Mouse (Mus musculus) liver, embryonic 12.5 days (tissue): ENCODE results near the gene Boc. TPM values are rescaled to one million over a fixed set of nuclear protein-coding genes. Genes with fewer than 3 reads are reported as not detected.
A peak's percentile ranks its signal among the peaks of the same experiment; 100 is the strongest.

ENCODE experiments used
- ATAC-seq: fragments of 200-750 bp; cut with Nextera tagmentation; 2 replicates; pipeline ENCODE4 v1.8.0; 2017; ENCODE audit warnings: moderate number of reproducible peaks, mild to moderate bottlenecking, moderate library complexity
- H3K27ac ChIP-seq: fragments of 300-500 bp; sonication (generic); 2 replicates; pipeline ENCODE4 v1.5.1; 2016; ENCODE audit warnings: mild to moderate bottlenecking
- H3K27me3 ChIP-seq: fragments of 300-500 bp; sonication (generic); replicated peaks from 2 replicates; pipeline ENCODE4 v1.6.1; 2016; ENCODE audit warnings: mild to moderate bottlenecking, moderate library complexity
- H3K36me3 ChIP-seq: fragments of 300-500 bp; sonication (generic); 2 replicates; pipeline ENCODE4 v1.6.1; 2016; ENCODE audit warnings: mild to moderate bottlenecking, moderate library complexity
- H3K4me1 ChIP-seq: fragments of 300-500 bp; sonication (generic); 2 replicates; pipeline ENCODE4 v1.6.1; 2016
- H3K4me2 ChIP-seq: fragments of 300-500 bp; sonication (generic); 2 replicates; pipeline ENCODE4 v1.6.1; 2016; ENCODE audit warnings: mild to moderate bottlenecking, moderate library complexity
- H3K4me3 ChIP-seq: fragments of 300-500 bp; sonication (generic); 2 replicates; pipeline ENCODE4 v1.5.1; 2016; ENCODE audit warnings: mild to moderate bottlenecking, moderate library complexity
- H3K9ac ChIP-seq: fragments of 300-500 bp; sonication (generic); 2 replicates; pipeline ENCODE4 v1.6.1; 2016; ENCODE audit warnings: mild to moderate bottlenecking, moderate library complexity
- H3K9me3 ChIP-seq: fragments of 300-500 bp; sonication (generic); replicated peaks from 2 replicates; pipeline ENCODE4 v1.6.1; 2016; ENCODE audit warnings: mild to moderate bottlenecking, moderate library complexity
- WGBS: fragments of 180-500 bp; shearing (Covaris S2); methylation state at CpG from one replicate; pipeline ENCODE4 v1.1.7; 2016; ENCODE audit not compliant: insufficient replicate concordance; 5-methylcytosine and 5-hydroxymethylcytosine counted together
- polyA plus RNA-seq: library from polyadenylated mRNA; unstranded; fragments of >200 nt; fragmentation: Nextera tagmentation; extraction: Ambion mirVana; gene quantifications from 2 replicates; pipeline ENCODE4 v1.2.1, GENCODE M21; 2016

Gene Boc
- 1.1 and 1.7 TPM in 2 replicates for polyA plus RNA-seq

- Histone ChIP-seq H3K9ac (peak within 1 kb of the TSS; percentile 53), H3K36me3 (no peaks in the 10 kb centered on the region), H3K27ac (peak within 1 kb of the TSS; percentile 20; the same call in 1 of the 2 replicates), H3K4me2 (peak within 1 kb of the TSS; percentile 74), H3K27me3 (peaks cover 56% of the 10 kb centered on the region), H3K9me3 (no peaks in the 10 kb centered on the region), H3K4me3 (peak within 1 kb of the TSS; percentile 58), H3K4me1 (no peaks in the 10 kb centered on the region)
- WGBS, result under 1% methylated on average over 43 of the region's 46 CpGs
- ATAC-seq, result 0 out of 2 replicates have a peak, but pooled peaks have one; percentile 21
Measured at GRCm38 (mm10) chr16:44558471-44559329, at the start of gene Boc. Gene Boc (minus strand): TSS chr16:44558897.

GRCm38 (mm10) chr16:44606643-44607042 lies 47.9 kb upstream of the Boc start:
- Histone ChIP-seq H3K4me1 (no peaks in the 10 kb centered on the region), H3K4me3 (no peak overlapping the region), H3K36me3 (no peaks in the 10 kb centered on the region), H3K27me3 (no peaks in the 10 kb centered on the region), H3K4me2 (no peak overlapping the region), H3K9me3 (no peaks in the 10 kb centered on the region), H3K9ac (no peak overlapping the region), H3K27ac (no peak overlapping the region)
- WGBS, result 60% methylated on average over 1 of the region's 1 CpGs
- no peak for ATAC-seq

GRCm38 (mm10) chr16:44604021-44604616 lies 45.4 kb upstream of the Boc start:
- Histone ChIP-seq H3K4me2 (no peak overlapping the region), H3K36me3 (no peaks in the 10 kb centered on the region), H3K9ac (no peak overlapping the region), H3K27ac (no peak overlapping the region), H3K27me3 (no peaks in the 10 kb centered on the region), H3K4me1 (no peaks in the 10 kb centered on the region), H3K4me3 (no peak overlapping the region), H3K9me3 (no peaks in the 10 kb centered on the region)
- 26% methylated on average over 9 of the region's 9 CpGs for WGBS
- ATAC-seq, result no peak

GRCm38 (mm10) chr16:44601999-44602794 lies 43.5 kb upstream of the Boc start:
- H3K36me3 ChIP-seq, result no peaks in the 10 kb centered on the region
- H3K27me3 ChIP-seq, result no peaks in the 10 kb centered on the region
- H3K4me1 ChIP-seq, result no peaks in the 10 kb centered on the region
- no peak overlapping the region for H3K4me2 ChIP-seq
- no peaks in the 10 kb centered on the region for H3K9me3 ChIP-seq
- no peak overlapping the region for H3K27ac ChIP-seq
- H3K4me3 ChIP-seq, result no peak overlapping the region
- no peak for ATAC-seq
- no peak overlapping the region for H3K9ac ChIP-seq
- WGBS, result 33% methylated on average over 8 of the region's 8 CpGs

- Histone ChIP-seq H3K27ac (no peak overlapping the region), H3K9me3 (no peaks in the 10 kb centered on the region), H3K9ac (no peak overlapping the region), H3K4me3 (no peak overlapping the region), H3K36me3 (no peaks in the 10 kb centered on the region), H3K4me2 (no peak overlapping the region), H3K27me3 (no peaks in the 10 kb centered on the region), H3K4me1 (no peaks in the 10 kb centered on the region)
- ATAC-seq, result no peak
- 49% methylated on average over 2 of the region's 2 CpGs for WGBS
Measured at GRCm38 (mm10) chr16:44601182-44601581, 42.5 kb upstream of the Boc start.

GRCm38 (mm10) chr16:44597106-44597806 lies 38.6 kb upstream of the Boc start:
- ATAC-seq, result no peak
- Histone ChIP-seq H3K9ac (no peak overlapping the region), H3K27me3 (no peaks in the 10 kb centered on the region), H3K4me1 (no peaks in the 10 kb centered on the region), H3K4me2 (no peak overlapping the region), H3K27ac (no peak overlapping the region), H3K36me3 (no peaks in the 10 kb centered on the region), H3K4me3 (no peak overlapping the region), H3K9me3 (no peaks in the 10 kb centered on the region)
- 59% methylated on average over 2 of the region's 2 CpGs for WGBS

GRCm38 (mm10) chr16:44589506-44589905 lies 30.8 kb upstream of the Boc start:
- no peak overlapping the region for H3K9ac ChIP-seq
- H3K36me3 ChIP-seq, result no peaks in the 10 kb centered on the region
- no peaks in the 10 kb centered on the region for H3K27me3 ChIP-seq
- no peak overlapping the region for H3K4me2 ChIP-seq
- ATAC-seq, result no peak
- 41% methylated on average over 1 of the region's 1 CpGs for WGBS
- no peaks in the 10 kb centered on the region for H3K9me3 ChIP-seq
- no peak overlapping the region for H3K27ac ChIP-seq
- H3K4me1 ChIP-seq, result no peaks in the 10 kb centered on the region
- H3K4me3 ChIP-seq, result no peak overlapping the region

- H3K27me3 ChIP-seq, result no peaks in the 10 kb centered on the region
- H3K9ac ChIP-seq, result no peak overlapping the region
- H3K4me3 ChIP-seq, result no peak overlapping the region
- H3K36me3 ChIP-seq, result no peaks in the 10 kb centered on the region
- H3K9me3 ChIP-seq, result no peaks in the 10 kb centered on the region
- 60% methylated on average over 15 of the region's 15 CpGs for WGBS
- H3K27ac ChIP-seq, result no peak overlapping the region
- no peak overlapping the region for H3K4me2 ChIP-seq
- H3K4me1 ChIP-seq, result no peaks in the 10 kb centered on the region
- ATAC-seq, result no peak
Measured at GRCm38 (mm10) chr16:44579421-44580024, 20.8 kb upstream of the Boc start.

GRCm38 (mm10) chr16:44578551-44578950 lies 19.9 kb upstream of the Boc start:
- no peaks in the 10 kb centered on the region for H3K4me1 ChIP-seq
- H3K9ac ChIP-seq, result no peak overlapping the region
- H3K4me3 ChIP-seq, result no peak overlapping the region
- no peak overlapping the region for H3K27ac ChIP-seq
- no peaks in the 10 kb centered on the region for H3K36me3 ChIP-seq
- H3K9me3 ChIP-seq, result no peaks in the 10 kb centered on the region
- H3K4me2 ChIP-seq, result no peak overlapping the region
- WGBS, result 61% methylated on average over 1 of the region's 1 CpGs
- H3K27me3 ChIP-seq, result no peaks in the 10 kb centered on the region
- ATAC-seq, result no peak

- Histone ChIP-seq H3K9ac (no peak overlapping the region), H3K4me3 (no peak overlapping the region), H3K9me3 (no peaks in the 10 kb centered on the region), H3K27ac (no peak overlapping the region), H3K4me1 (no peaks in the 10 kb centered on the region), H3K27me3 (0 out of 2 replicates have a peak, but pooled peaks cover 11% of the 10 kb centered on the region), H3K36me3 (no peaks in the 10 kb centered on the region), H3K4me2 (no peak overlapping the region)
- ATAC-seq, result no peak
Measured at GRCm38 (mm10) chr16:44568056-44568455, 9.4 kb upstream of the Boc start.
